In genomic region chr19:41597170-41597894, GRCm38 (mm10) we compare ENCODE assay signal across 9 mouse cellular contexts. TPM values are rescaled to one million over a fixed set of nuclear protein-coding genes. Genes with fewer than 3 reads are reported as not detected.
DNase-seq lines count a peak whose midpoint lies in the region; ATAC-seq lines count a peak whose summit lies in the region.
"Had no signal": no experiment of that assay in that cellular context is flagged by ENCODE, and none has a peak within 500 bp of the region (broad histone marks: within the 10 kb centered on the region; RNA-seq: fewer than 3 reads in every experiment).

No protein-coding gene starts in this region.

- H3K27ac ChIP-seq in liver, embryonic 12.5 days: no peak overlapping the region
- no peak overlapping the region for H3K27ac ChIP-seq in kidney, embryonic 14.5 days (ENCODE audit: low read depth, low read length)
- H3K27ac ChIP-seq: midbrain, embryonic 13.5 days had no signal

- H3K4me1 ChIP-seq in liver, embryonic 12.5 days: no peaks in the 10 kb centered on the region
- H3K4me1 ChIP-seq in kidney, embryonic 14.5 days (ENCODE audit: control insufficient read depth, insufficient read depth, low read length): peaks cover 3% of the 10 kb centered on the region; the same call in 1 of the 2 replicates

- DNase-seq in liver: peak; percentile 29
- DNase-seq in adrenal gland, postnatal 14 days: peak; percentile 94
- peak; percentile 42 for DNase-seq in induced T-regulatory cell, adult 2 months (ENCODE audit: low read depth)
- DNase-seq in ovary, postnatal 14 days (ENCODE audit: low spot score): peak; percentile 27
- no peak for DNase-seq in kidney, adult 8-10 months
- DNase-seq in cerebellum, postnatal 14 days: no peak

- H3K9ac ChIP-seq in liver, embryonic 12.5 days: no peak overlapping the region
- no peak overlapping the region for H3K9ac ChIP-seq in kidney, embryonic 14.5 days (ENCODE audit: low read depth, low read length)
- H3K9ac ChIP-seq: midbrain, embryonic 13.5 days had no signal

- no peaks in the 10 kb centered on the region for H3K27me3 ChIP-seq in liver, embryonic 12.5 days (replicated peaks)
- H3K27me3 ChIP-seq in kidney, embryonic 14.5 days (ENCODE audit: control insufficient read depth, insufficient read depth, low read length): no peaks in the 10 kb centered on the region
- H3K27me3 ChIP-seq: midbrain, embryonic 13.5 days had no signal

- ATAC-seq in liver, embryonic 12.5 days: no peak
- no peak for ATAC-seq in kidney, embryonic 14.5 days (ENCODE audit: low FRiP score, low TSS enrichment)
- ATAC-seq: midbrain, embryonic 13.5 days had no signal

- WGBS in liver, embryonic 12.5 days (ENCODE audit: insufficient replicate concordance): 64% methylated on average over 6 of the region's 6 CpGs
- 80% methylated on average over 6 of the region's 6 CpGs for WGBS in kidney, embryonic 14.5 days

- no peak overlapping the region for H3K4me3 ChIP-seq in liver, embryonic 12.5 days
- H3K4me3 ChIP-seq in kidney, embryonic 14.5 days (ENCODE audit: low read length): no peak overlapping the region
- H3K4me3 ChIP-seq: midbrain, embryonic 13.5 days had no signal

- H3K36me3 ChIP-seq in liver, embryonic 12.5 days: no peaks in the 10 kb centered on the region
- no peaks in the 10 kb centered on the region for H3K36me3 ChIP-seq in kidney, embryonic 14.5 days (ENCODE audit: control insufficient read depth, insufficient read depth, low read length)

- no peak overlapping the region for H3K4me2 ChIP-seq in liver, embryonic 12.5 days
- H3K4me2 ChIP-seq in kidney, embryonic 14.5 days (replicated peaks; ENCODE audit: low read depth, low read length): no peak overlapping the region
- H3K4me2 ChIP-seq: midbrain, embryonic 13.5 days had no signal

- no peaks in the 10 kb centered on the region for H3K9me3 ChIP-seq in liver, embryonic 12.5 days (replicated peaks)
- no peaks in the 10 kb centered on the region for H3K9me3 ChIP-seq in kidney, embryonic 14.5 days (ENCODE audit: control insufficient read depth, low read length)
- H3K9me3 ChIP-seq: midbrain, embryonic 13.5 days had no signal

RNA-seq across cellular contexts. Expression of gene Gm340, which starts 15.2 kb away (rescaled TPM):
- polyA plus RNA-seq in liver, embryonic 12.5 days (2016; fragmentation: Nextera tagmentation; extraction: Ambion mirVana): 2.2 and 2.8 TPM in 2 replicates
- total RNA-seq in adrenal gland, postnatal 14 days (2021): 12.0 and 12.9 TPM in 2 replicates
- polyA plus RNA-seq in kidney, embryonic 14.5 days (2014; fragmentation: Nextera tagmentation; extraction: Ambion mirVana): 3.3 and 4.7 TPM in 2 replicates

Comparison
In these comparisons a context has a peak if more than half of its experiments do, and no peak if none do; other contexts are left out.
1. DNase-seq: peak in liver (single experiment), adrenal gland, postnatal 14 days (single experiment), induced T-regulatory cell, adult 2 months (single experiment) and ovary, postnatal 14 days (single experiment); none in kidney, adult 8-10 months (0 of 2) and cerebellum, postnatal 14 days (0 of 2).